Mouse (Mus musculus) olfactory bulb, adult 2 months (tissue): ENCODE data around the gene Mycl. TPM values are rescaled to one million over a fixed set of nuclear protein-coding genes. Genes with fewer than 3 reads are reported as not detected.
"Not testable (repeated sequence)": the region's sequence is repeated elsewhere in the genome, so short reads cannot be mapped to it uniquely, and the experiment has no call there.

ENCODE experiments used
- H3K27ac ChIP-seq: fragments of 200-500 bp; 2 replicates; pipeline ENCODE4 v1.5.1; 2012; ENCODE audit warnings: low read depth, low read length; ENCODE audit not compliant: insufficient read depth
- H3K4me1 ChIP-seq: fragments of 200-500 bp; 2 replicates; pipeline ENCODE4 v1.6.1; 2012; ENCODE audit warnings: low read length; ENCODE audit not compliant: control insufficient read depth, insufficient read depth
- H3K4me3 ChIP-seq: fragments of 200-500 bp; 2 replicates; pipeline ENCODE4 v1.5.1; 2012; ENCODE audit warnings: mild to moderate bottlenecking, low read depth, low read length, moderate library complexity; ENCODE audit not compliant: insufficient read depth
- CTCF ChIP-seq: fragments of 200-500 bp; IDR thresholded peaks from 2 replicates; pipeline ENCODE4 v1.5.1; 2012; ENCODE audit warnings: low read depth, mild to moderate bottlenecking, low read length, moderate library complexity; ENCODE audit not compliant: insufficient read depth
- POLR2A ChIP-seq: fragments of 200-500 bp; IDR thresholded peaks from 2 replicates; pipeline ENCODE4 v1.6.1; 2012; ENCODE audit warnings: mild to moderate bottlenecking, low read depth, low read length, moderate library complexity; ENCODE audit not compliant: insufficient read depth
- WGBS: fragments of 180-500 bp; shearing (Covaris S2); methylation state at CpG from one replicate; pipeline ENCODE4 v1.1.7; 2018; 5-methylcytosine and 5-hydroxymethylcytosine counted together
- polyA plus RNA-seq: library from polyadenylated mRNA; stranded (reverse); fragments of >200 nt; gene quantifications from 2 replicates; pipeline ENCODE4 v1.2.4, GENCODE M21; 2012; ENCODE audit warnings: low replicate concordance; ENCODE audit not compliant: missing spikeins, insufficient read depth, insufficient read length

Gene Mycl
- polyA plus RNA-seq, 1 experiment, result not detected

GRCm38 (mm10) chr4:123005054-123005966, 9.9 kb downstream of the Mycl start:
- 35% methylated on average over 15 of the region's 15 CpGs for WGBS
- TF ChIP-seq POLR2A (no peak), CTCF (no peak)
- peak overlapping the region; percentile 48; the same call in 1 of the 2 replicates for H3K27ac ChIP-seq
- no peak overlapping the region for H3K4me3 ChIP-seq
- peaks cover 3% of the 10 kb centered on the region; the same call in 1 of the 2 replicates for H3K4me1 ChIP-seq

- not testable (repeated sequence) for H3K4me1 ChIP-seq, H3K4me3 ChIP-seq
- 94% methylated on average over 4 of the region's 4 CpGs for WGBS
- H3K27ac ChIP-seq, result peak overlapping the region; percentile 69; the same call in 1 of the 2 replicates
Measured at GRCm38 (mm10) chr4:123012501-123012900, 17.0 kb downstream of the Mycl start.

GRCm38 (mm10) chr4:123013346-123013945, 18.0 kb downstream of the Mycl start:
- H3K4me3 ChIP-seq, result no peak overlapping the region
- TF ChIP-seq POLR2A (no peak), CTCF (no peak)

GRCm38 (mm10) chr4:123013949-123014406, 18.5 kb downstream of the Mycl start:
- TF ChIP-seq CTCF (no peak), POLR2A (no peak)
- WGBS, result 7% methylated on average over 3 of the region's 3 CpGs
- peaks cover 11% of the 10 kb centered on the region for H3K4me1 ChIP-seq
- no peak overlapping the region for H3K4me3 ChIP-seq
- peak overlapping the region; percentile 98 for H3K27ac ChIP-seq

More at GRCm38 (mm10) chr4:123013346-123013945, 18.0 kb downstream of the Mycl start:
- WGBS, result 5% methylated on average over 5 of the region's 5 CpGs
- Histone ChIP-seq H3K27ac (peak overlapping the region; percentile 94), H3K4me1 (peaks cover 7% of the 10 kb centered on the region)

GRCm38 (mm10) chr4:123014501-123015282, 19.2 kb downstream of the Mycl start:
- H3K4me1 ChIP-seq, result peaks cover 14% of the 10 kb centered on the region
- 26% methylated on average over 7 of the region's 7 CpGs for WGBS
- H3K4me3 ChIP-seq, result no peak overlapping the region
- TF ChIP-seq CTCF (no peak), POLR2A (no peak)
- H3K27ac ChIP-seq, result peak overlapping the region; percentile 98

- no peak for TF ChIP-seq CTCF
- no peak; the same call in none of the 2 replicates for TF ChIP-seq POLR2A
- peak within 1 kb of the TSS; percentile 70 for H3K4me3 ChIP-seq
- peaks cover 14% of the 10 kb centered on the region for H3K4me1 ChIP-seq
- WGBS, result under 1% methylated on average over 34 of the region's 34 CpGs
- peak within 1 kb of the TSS; percentile 63 for H3K27ac ChIP-seq
Measured at GRCm38 (mm10) chr4:123016451-123016957, 21.1 kb downstream of the Mycl start, which contains the start of gene Trit1. Gene Trit1 (plus strand): TSS chr4:123016597.

- Histone ChIP-seq H3K4me3 (no peak overlapping the region), H3K27ac (no peak overlapping the region), H3K4me1 (peaks cover 9% of the 10 kb centered on the region)
- 94% methylated on average over 3 of the region's 3 CpGs for WGBS
- TF ChIP-seq CTCF, result no peak
- no peak for TF ChIP-seq POLR2A
Measured at GRCm38 (mm10) chr4:123021591-123021990, 26.1 kb downstream of the Mycl start.

- H3K27ac ChIP-seq, result no peak overlapping the region
- H3K4me1 ChIP-seq, result peaks cover 9% of the 10 kb centered on the region
- TF ChIP-seq CTCF (no peak), POLR2A (no peak)
- WGBS, result 71% methylated on average over 1 of the region's 1 CpGs
- H3K4me3 ChIP-seq, result no peak overlapping the region
Measured at GRCm38 (mm10) chr4:123022896-123023295, 27.4 kb downstream of the Mycl start.

- TF ChIP-seq POLR2A, result no peak
- TF ChIP-seq CTCF, result no peak
- Histone ChIP-seq H3K4me3 (no peak overlapping the region), H3K27ac (no peak overlapping the region), H3K4me1 (no peaks in the 10 kb centered on the region)
- WGBS, result 56% methylated on average over 2 of the region's 2 CpGs
Measured at GRCm38 (mm10) chr4:123025418-123025817, 30.0 kb downstream of the Mycl start.
